Mouse (Mus musculus) macrophage (primary cell): ENCODE measurements around the gene Trip13. TPM values are rescaled to one million over a fixed set of nuclear protein-coding genes. Genes with fewer than 3 reads are reported as not detected.

Source experiments
- H3K27ac ChIP-seq: fragments of 350-480 bp; formaldehyde crosslinking; 2 replicates; pipeline ENCODE4 v1.9.0; 2021
- H3K36me3 ChIP-seq: fragments of 350-480 bp; formaldehyde crosslinking; 2 replicates; pipeline ENCODE4 v1.9.0; 2021; ENCODE audit errors: inconsistent target
- H3K4me3 ChIP-seq: fragments of 350-480 bp; formaldehyde crosslinking; 2 replicates; pipeline ENCODE4 v1.9.0; 2021; ENCODE audit errors: inconsistent target
- H3K79me2 ChIP-seq: fragments of 350-480 bp; formaldehyde crosslinking; 2 replicates; pipeline ENCODE4 v1.9.0; 2021; ENCODE audit errors: inconsistent target
- WGBS: methylation state at CpG from one replicate; pipeline ENCODE4 v1.1.7; 2026; ENCODE audit warnings: inconsistent platforms; ENCODE audit not compliant: missing documents; 5-methylcytosine and 5-hydroxymethylcytosine counted together
- polyA plus RNA-seq: library from polyadenylated mRNA; stranded (reverse); fragments of 250-400 nt; gene quantifications from 3 replicates; pipeline ENCODE4 v1.2.4, GENCODE M21; 2018; ENCODE audit warnings: inconsistent platforms
- total RNA-seq, 78 experiments: library from RNA; depleted of rRNA; stranded (reverse); fragments of 250-400 nt; gene quantifications; 1 replicate in 9 of 78; 2 replicates in 24 of 78; 3 replicates in 43 of 78; 4 replicates in 2 of 78; pipeline ENCODE4 v1.2.4; 2018; ENCODE audit warnings: inconsistent platforms in 56 of 78

Trip13 gene
- 10 to 100 TPM in 3 of 26 experiments, 1 to 10 TPM in 23; 1.2 to 20.9 (median 4.1) TPM for total RNA-seq (2018; cell fraction: chromatin; rRNA removed)
- 1 to 10 TPM; 1.5 to 8.4 (median 2.5) TPM for total RNA-seq (2018; cell fraction: cytosol; rRNA removed)
- 10 to 100 TPM in 2 of 26 experiments, 1 to 10 TPM in 23, under 1 TPM in 1; 0.80 to 15.1 (median 3.2) TPM for total RNA-seq (2018; cell fraction: nucleus; rRNA removed)
- 1.2 to 7.1 TPM (median 5.6 TPM) in 3 replicates for polyA plus RNA-seq

- Histone ChIP-seq H3K4me3 (peak within 1 kb of the TSS; percentile 66), H3K36me3 (peaks cover 8% of the 10 kb centered on the region), H3K27ac (peak within 1 kb of the TSS; percentile 85), H3K79me2 (no peaks in the 10 kb centered on the region)
- WGBS, result under 1% methylated on average over 74 of the region's 82 CpGs
These were observed at the start of gene Trip13, which contains the start of gene Brd9 for GRCm38 (mm10) chr13:73937321-73938176. TSS of gene Trip13 (minus strand) at chr13:73937784. TSS of gene Brd9 (plus strand) at chr13:73937811.

GRCm38 (mm10) chr13:73976935-73977334 lies 39.4 kb upstream of the Trip13 start:
- H3K4me3 ChIP-seq, result no peak overlapping the region
- no peaks in the 10 kb centered on the region for H3K36me3 ChIP-seq
- no peak overlapping the region for H3K27ac ChIP-seq
- H3K79me2 ChIP-seq, result no peaks in the 10 kb centered on the region
- 96% methylated on average over 5 of the region's 5 CpGs for WGBS

GRCm38 (mm10) chr13:73974523-73974922 lies 36.9 kb upstream of the Trip13 start:
- 86% methylated on average over 3 of the region's 3 CpGs for WGBS
- no peaks in the 10 kb centered on the region for H3K79me2 ChIP-seq
- no peak overlapping the region for H3K4me3 ChIP-seq
- H3K27ac ChIP-seq, result no peak overlapping the region
- H3K36me3 ChIP-seq, result no peaks in the 10 kb centered on the region

GRCm38 (mm10) chr13:73970545-73971448 lies 33.2 kb upstream of the Trip13 start:
- WGBS, result 35% methylated on average over 10 of the region's 12 CpGs
- H3K36me3 ChIP-seq, result no peaks in the 10 kb centered on the region
- H3K4me3 ChIP-seq, result no peak overlapping the region
- H3K27ac ChIP-seq, result no peak overlapping the region
- no peaks in the 10 kb centered on the region for H3K79me2 ChIP-seq

- no peak within 1 kb of the TSS for H3K27ac ChIP-seq
- peaks cover 16% of the 10 kb centered on the region; the same call in 1 of the 2 replicates for H3K36me3 ChIP-seq
- no peaks in the 10 kb centered on the region for H3K79me2 ChIP-seq
- H3K4me3 ChIP-seq, result no peak within 1 kb of the TSS
- 94% methylated on average over 5 of the region's 5 CpGs for WGBS
These were observed 26.0 kb upstream of the Trip13 start, which contains the start of gene Zdhhc11 for GRCm38 (mm10) chr13:73963551-73963950. TSS of gene Zdhhc11 (plus strand) at chr13:73963851.

- H3K79me2 ChIP-seq, result no peaks in the 10 kb centered on the region
- WGBS, result 94% methylated on average over 4 of the region's 4 CpGs
- no peak overlapping the region for H3K4me3 ChIP-seq
- H3K36me3 ChIP-seq, result peaks cover 36% of the 10 kb centered on the region; the same call in 1 of the 2 replicates
- no peak overlapping the region for H3K27ac ChIP-seq
These were observed 23.6 kb upstream of the Trip13 start for GRCm38 (mm10) chr13:73961177-73961576.

- Histone ChIP-seq H3K4me3 (no peak overlapping the region), H3K27ac (no peak overlapping the region), H3K79me2 (no peaks in the 10 kb centered on the region), H3K36me3 (peaks cover 41% of the 10 kb centered on the region)
- 94% methylated on average over 10 of the region's 10 CpGs for WGBS
These were observed 22.6 kb upstream of the Trip13 start for GRCm38 (mm10) chr13:73960117-73960652.

- Histone ChIP-seq H3K79me2 (no peaks in the 10 kb centered on the region), H3K27ac (no peak overlapping the region), H3K36me3 (peaks cover 66% of the 10 kb centered on the region), H3K4me3 (no peak overlapping the region)
- WGBS, result 35% methylated on average over 5 of the region's 5 CpGs
These were observed 17.9 kb upstream of the Trip13 start for GRCm38 (mm10) chr13:73955531-73955930.

- no peaks in the 10 kb centered on the region for H3K79me2 ChIP-seq
- 88% methylated on average over 6 of the region's 6 CpGs for WGBS
- H3K36me3 ChIP-seq, result peaks cover 66% of the 10 kb centered on the region
- H3K4me3 ChIP-seq, result no peak overlapping the region
- no peak overlapping the region for H3K27ac ChIP-seq
These were observed 17.1 kb upstream of the Trip13 start for GRCm38 (mm10) chr13:73954666-73955065.

- no peaks in the 10 kb centered on the region for H3K79me2 ChIP-seq
- H3K4me3 ChIP-seq, result no peak overlapping the region
- 100% methylated on average over 1 of the region's 1 CpGs for WGBS
- H3K27ac ChIP-seq, result no peak overlapping the region
- peaks cover 72% of the 10 kb centered on the region for H3K36me3 ChIP-seq
These were observed 16.1 kb upstream of the Trip13 start for GRCm38 (mm10) chr13:73953551-73954130.

- Histone ChIP-seq H3K27ac (no peak overlapping the region), H3K4me3 (no peak overlapping the region), H3K36me3 (peaks cover 68% of the 10 kb centered on the region), H3K79me2 (no peaks in the 10 kb centered on the region)
- WGBS, result 97% methylated on average over 9 of the region's 9 CpGs
These were observed 7.0 kb upstream of the Trip13 start for GRCm38 (mm10) chr13:73944606-73945005.

- 98% methylated on average over 5 of the region's 5 CpGs for WGBS
- H3K36me3 ChIP-seq, result peaks cover 22% of the 10 kb centered on the region
These were observed 1.5 kb upstream of the Trip13 start for GRCm38 (mm10) chr13:73939101-73939500.

GRCm38 (mm10) chr13:73938177-73938560 lies 585 bp upstream of the Trip13 start:
- WGBS, result 2% methylated on average over 13 of the region's 13 CpGs
- Histone ChIP-seq H3K4me3 (peak overlapping the region; percentile 66), H3K79me2 (no peaks in the 10 kb centered on the region), H3K36me3 (peaks cover 14% of the 10 kb centered on the region), H3K27ac (peak overlapping the region; percentile 85)

More at GRCm38 (mm10) chr13:73939101-73939500, 1.5 kb upstream of the Trip13 start:
- Histone ChIP-seq H3K4me3 (no peak overlapping the region), H3K79me2 (no peaks in the 10 kb centered on the region), H3K27ac (no peak overlapping the region)

- Histone ChIP-seq H3K27ac (peak overlapping the region; percentile 25), H3K79me2 (no peaks in the 10 kb centered on the region), H3K36me3 (peaks cover 2% of the 10 kb centered on the region; the same call in 1 of the 2 replicates), H3K4me3 (peak overlapping the region; percentile 66)
- 9% methylated on average over 5 of the region's 5 CpGs for WGBS
These were observed 655 bp downstream of the Trip13 start for GRCm38 (mm10) chr13:73936938-73937320.
